Mouse (Mus musculus): ENCODE data around the gene Npat.

Npat gene

GRCm38 (mm10) chr9:53536558-53537320 is at the start of gene Npat, which contains the start of gene Atm:
Gene Npat (plus strand): TSS chr9:53537047.
Gene Atm (minus strand): TSS chr9:53536740.
- peak; percentile 98 for DNase-seq (ENCODE audit: low spot score)

- DNase-seq (ENCODE audit: low spot score): no peak
Observed at GRCm38 (mm10) chr9:53508053-53508452, 28.8 kb upstream of the Npat start.

- DNase-seq (ENCODE audit: low spot score): no peak
Observed at GRCm38 (mm10) chr9:53514091-53514490, 22.8 kb upstream of the Npat start.

GRCm38 (mm10) chr9:53517373-53518009 is 19.4 kb upstream of the Npat start:
- DNase-seq (ENCODE audit: low spot score): no peak

GRCm38 (mm10) chr9:53535416-53536320 is 1.2 kb upstream of the Npat start:
- peak; percentile 12 for DNase-seq (ENCODE audit: low spot score)

GRCm38 (mm10) chr9:53537336-53537965 is 604 bp downstream of the Npat start:
- peak; percentile 27 for DNase-seq (ENCODE audit: low spot score)

- no peak for DNase-seq (ENCODE audit: low spot score)
Observed at GRCm38 (mm10) chr9:53570662-53571061, 33.8 kb downstream of the Npat start.

- DNase-seq (ENCODE audit: low spot score): no peak
Observed at GRCm38 (mm10) chr9:53572516-53573307, 35.9 kb downstream of the Npat start.

GRCm38 (mm10) chr9:53575721-53576120 is 38.9 kb downstream of the Npat start:
- DNase-seq (ENCODE audit: low spot score): no peak

- DNase-seq (ENCODE audit: low spot score): no peak
Observed at GRCm38 (mm10) chr9:53581870-53582269, 45.0 kb downstream of the Npat start.

- DNase-seq (ENCODE audit: low spot score): peak; percentile 54
Observed at GRCm38 (mm10) chr9:53594764-53595163, 57.9 kb downstream of the Npat start.

GRCm38 (mm10) chr9:53596971-53597600 is 60.2 kb downstream of the Npat start:
- no peak for DNase-seq (ENCODE audit: low spot score)

- no peak for DNase-seq (ENCODE audit: low spot score)
Observed at GRCm38 (mm10) chr9:53598631-53599030, 61.8 kb downstream of the Npat start.

GRCm38 (mm10) chr9:53601541-53601940 is 64.7 kb downstream of the Npat start:
- DNase-seq (ENCODE audit: low spot score): no peak

GRCm38 (mm10) chr9:53603384-53603783 is 66.5 kb downstream of the Npat start:
- DNase-seq (ENCODE audit: low spot score): no peak

GRCm38 (mm10) chr9:53603849-53604248 is 67.0 kb downstream of the Npat start:
- no peak for DNase-seq (ENCODE audit: low spot score)

- no peak for DNase-seq (ENCODE audit: low spot score)
Observed at GRCm38 (mm10) chr9:53604954-53605353, 68.1 kb downstream of the Npat start.

- DNase-seq (ENCODE audit: low spot score): no peak
Observed at GRCm38 (mm10) chr9:53607192-53607591, 70.3 kb downstream of the Npat start.

GRCm38 (mm10) chr9:53607816-53608215 is 71.0 kb downstream of the Npat start:
- no peak for DNase-seq (ENCODE audit: low spot score)

- DNase-seq (ENCODE audit: low spot score): no peak
Observed at GRCm38 (mm10) chr9:53609306-53609967, 72.6 kb downstream of the Npat start.
